14 mouse cellular contexts compared by ENCODE assay signal in the genomic region with DNA sequence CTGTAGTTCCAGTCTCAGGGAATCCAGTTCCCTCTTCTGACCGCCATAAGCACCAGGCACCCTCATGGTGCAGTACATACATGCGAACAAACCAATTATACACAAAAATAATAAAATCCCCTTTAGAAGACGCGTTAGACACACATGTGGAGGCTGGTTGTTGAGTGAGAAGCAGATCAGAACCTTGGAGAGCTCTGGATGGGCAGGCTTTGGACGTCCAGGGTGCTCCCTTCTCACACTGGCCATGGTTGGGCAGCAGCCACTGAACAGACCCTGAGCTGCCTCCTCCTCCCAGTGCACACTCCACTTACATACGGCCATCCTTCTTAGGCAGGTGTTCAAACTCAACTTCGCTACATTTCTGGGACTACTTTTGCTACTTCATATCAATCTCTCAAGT.
A peak's percentile ranks its signal among the peaks of the same experiment; 100 is the strongest.
DNase-seq lines count a peak whose midpoint lies in the region; ATAC-seq lines count a peak whose summit lies in the region.
"Had no signal": no experiment of that assay in that cellular context is flagged by ENCODE, and none has a peak within 500 bp of the region (broad histone marks: within the 10 kb centered on the region; RNA-seq: fewer than 3 reads in every experiment).

No protein-coding gene starts in this region.

- peaks cover 5% of the 10 kb centered on the region for H3K4me1 ChIP-seq in neural tube, embryonic 15.5 days
- H3K4me1 ChIP-seq in embryonic facial prominence, embryonic 10.5 days = no peaks in the 10 kb centered on the region; the same call in 1 of the 2 replicates

- no peak overlapping the region for H3K27ac ChIP-seq in neural tube, embryonic 15.5 days (replicated peaks)
- H3K27ac ChIP-seq in embryonic facial prominence, embryonic 10.5 days (replicated peaks) = no peak overlapping the region
- H3K27ac ChIP-seq: midbrain, embryonic 12.5 days; neural tube, embryonic 13.5 days had no signal

- peak; percentile 31 to 43 for DNase-seq in heart, postnatal 10 days
- no peak for DNase-seq in heart, adult 9 months (ENCODE audit: low spot score in 2 of 2)
- DNase-seq in neural tube, embryonic 10.5 days (ENCODE audit: extremely low spot score, low spot score) = peak; percentile 19
- DNase-seq in embryonic facial prominence, embryonic 10.5 days (ENCODE audit: low spot score) = peak; percentile 55
- DNase-seq in cerebellum, adult 18-20 months = no peak
- DNase-seq in MN1 (ENCODE audit: low spot score) = no peak
- no peak for DNase-seq in layer of hippocampus, adult 8-10 months (ENCODE audit: low spot score in 2 of 2)
- DNase-seq: cerebellum, postnatal 36 days; thymus, postnatal 36 days had no signal

- H3K36me3 ChIP-seq in neural tube, embryonic 15.5 days = no peaks in the 10 kb centered on the region
- no peaks in the 10 kb centered on the region for H3K36me3 ChIP-seq in embryonic facial prominence, embryonic 10.5 days (replicated peaks)
- H3K36me3 ChIP-seq: midbrain, embryonic 12.5 days; neural tube, embryonic 13.5 days had no signal

- 84% methylated on average over 7 of the region's 7 CpGs for WGBS in neural tube, embryonic 15.5 days
- 71% methylated on average over 7 of the region's 7 CpGs for WGBS in embryonic facial prominence, embryonic 10.5 days

- no peak overlapping the region for H3K9ac ChIP-seq in neural tube, embryonic 15.5 days (replicated peaks)
- H3K9ac ChIP-seq: midbrain, embryonic 12.5 days; neural tube, embryonic 13.5 days had no signal

- H3K4me2 ChIP-seq in neural tube, embryonic 15.5 days = no peak overlapping the region
- H3K4me2 ChIP-seq: heart, embryonic 11.5 days; midbrain, embryonic 12.5 days; neural tube, embryonic 13.5 days had no signal

- intact Hi-C loops in heart, postnatal 10 days (cut with DNase I) = loop anchor here (5.0 kb wide), 1 partner anchor 113 kb away; no protein-coding TSS in a partner anchor

- no peaks in the 10 kb centered on the region for H3K27me3 ChIP-seq in neural tube, embryonic 15.5 days (replicated peaks)
- no peaks in the 10 kb centered on the region for H3K27me3 ChIP-seq in embryonic facial prominence, embryonic 10.5 days (replicated peaks; ENCODE audit: low read depth, poor library complexity, severe bottlenecking)
- H3K27me3 ChIP-seq: midbrain, embryonic 12.5 days; neural tube, embryonic 13.5 days had no signal

- H3K4me3 ChIP-seq in neural tube, embryonic 15.5 days (replicated peaks) = no peak overlapping the region
- no peak overlapping the region for H3K4me3 ChIP-seq in embryonic facial prominence, embryonic 10.5 days
- H3K4me3 ChIP-seq: midbrain, embryonic 12.5 days; neural tube, embryonic 13.5 days had no signal

- no peaks in the 10 kb centered on the region for H3K9me3 ChIP-seq in neural tube, embryonic 15.5 days (replicated peaks)
- no peaks in the 10 kb centered on the region for H3K9me3 ChIP-seq in embryonic facial prominence, embryonic 10.5 days
- H3K9me3 ChIP-seq: midbrain, embryonic 12.5 days; neural tube, embryonic 13.5 days had no signal

- no peak for ATAC-seq in neural tube, embryonic 15.5 days (ENCODE audit: low FRiP score)
- ATAC-seq: hindbrain, embryonic 16.5 days had no signal

Comparison
In these comparisons a context has a peak if more than half of its experiments do, and no peak if none do; other contexts are left out.
1. DNase-seq: peak in heart, postnatal 10 days (2 of 2), neural tube, embryonic 10.5 days (single experiment) and embryonic facial prominence, embryonic 10.5 days (single experiment); none in heart, adult 9 months (0 of 2), cerebellum, adult 18-20 months (0 of 2), MN1 (single experiment) and layer of hippocampus, adult 8-10 months (0 of 2).